Mouse (Mus musculus) testis, postnatal 14 days (tissue): ENCODE data around the gene Ethe1.
"Not testable (repeated sequence)": the region's sequence is repeated elsewhere in the genome, so short reads cannot be mapped to it uniquely, and the experiment has no call there.

Experiments used
- DNase-seq: peaks from one replicate; pipeline ENCODE4 v3.0.0; 2021; ENCODE audit warnings: low spot score

Ethe1 gene

DNA sequence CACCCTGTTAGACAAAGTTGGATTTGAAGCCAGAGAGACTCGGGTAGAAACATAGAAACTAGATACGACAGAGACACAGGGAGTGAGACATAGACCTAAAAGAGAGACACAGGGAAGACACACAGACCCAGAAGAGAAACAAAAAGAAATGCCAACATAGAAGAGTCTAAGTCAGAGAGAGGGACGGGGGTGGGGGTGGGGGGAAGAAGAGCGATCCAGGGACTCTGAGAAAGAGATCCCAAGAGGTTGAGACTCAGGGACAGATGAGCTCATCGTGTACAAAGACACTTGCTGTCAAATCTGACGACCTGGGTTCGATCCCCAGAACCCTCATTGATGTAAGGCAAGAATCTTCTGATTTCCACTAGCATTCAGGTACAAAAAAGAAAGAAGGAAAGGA, 24.4 kb downstream of the Ethe1 start:
- DNase-seq: no peak

DNA sequence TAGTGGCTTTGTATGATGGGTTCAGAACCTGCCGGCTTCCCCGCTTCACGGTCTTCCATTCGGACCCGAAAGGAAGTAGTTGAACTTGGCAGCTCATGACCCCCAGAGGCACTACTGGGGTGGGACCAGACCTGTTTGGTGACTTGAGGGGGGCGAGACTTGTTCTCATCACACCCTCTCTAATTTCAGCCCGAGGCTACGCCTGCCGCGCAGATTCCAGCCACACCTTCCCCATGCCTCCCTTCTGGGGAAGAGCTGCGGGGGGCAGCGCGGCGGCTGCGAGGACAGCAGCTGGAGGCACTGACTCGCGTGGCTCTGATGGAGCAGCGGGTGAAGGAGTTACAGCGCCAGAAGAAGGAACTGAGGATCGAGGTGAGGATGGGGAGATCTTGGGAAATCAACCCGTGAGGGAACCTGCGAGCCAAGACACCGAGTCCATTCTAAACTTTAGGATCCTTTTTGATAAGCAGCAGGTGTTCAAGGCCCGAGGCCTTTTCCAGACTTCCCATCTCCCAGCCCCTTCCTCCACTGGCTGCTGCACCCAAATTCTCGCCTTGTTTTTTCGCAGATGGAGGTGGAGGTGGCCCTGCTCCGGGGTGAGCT, 25.1 kb downstream of the Ethe1 start:
- no peak for DNase-seq

DNA sequence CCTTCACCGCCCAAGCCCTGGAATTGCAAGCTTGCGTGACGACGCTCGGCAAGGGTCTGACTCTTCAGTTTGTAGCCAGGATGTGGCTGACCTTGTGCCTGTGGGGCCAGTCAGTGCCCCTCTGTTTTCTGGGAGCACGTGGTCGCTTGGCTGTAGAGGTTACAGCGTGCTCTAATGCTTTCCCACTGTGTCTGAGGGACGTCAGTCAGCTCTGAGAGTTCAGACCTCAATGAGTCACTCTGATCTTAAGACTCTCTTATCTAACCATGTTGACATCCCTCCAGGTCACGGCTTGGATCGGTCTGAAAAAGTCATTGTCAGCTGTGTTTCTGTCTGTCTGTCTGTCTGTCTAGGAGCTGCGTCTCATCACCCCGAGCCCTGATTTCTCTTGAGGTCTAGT, 27.5 kb downstream of the Ethe1 start:
- no peak for DNase-seq

DNA sequence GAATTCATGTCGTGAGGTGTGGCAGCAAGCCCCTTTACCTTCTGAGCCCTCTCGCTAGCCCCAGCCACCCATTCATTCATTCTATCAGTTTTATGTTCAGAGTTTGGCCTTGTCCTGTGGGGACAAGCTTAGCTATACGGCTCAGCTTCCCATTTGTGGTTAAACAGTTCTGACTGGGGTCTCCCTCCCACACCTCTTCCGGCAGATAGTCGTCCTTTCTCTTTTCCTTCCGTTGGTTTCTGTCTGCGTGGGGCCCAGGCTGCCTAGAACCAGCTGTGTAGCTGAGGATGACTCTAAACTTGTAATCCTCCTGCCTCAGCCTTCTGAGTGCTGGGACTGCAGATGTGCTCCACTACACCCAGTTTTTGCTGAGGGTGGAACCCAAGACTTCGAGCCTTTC, 30.4 kb downstream of the Ethe1 start:
- no peak for DNase-seq

DNA sequence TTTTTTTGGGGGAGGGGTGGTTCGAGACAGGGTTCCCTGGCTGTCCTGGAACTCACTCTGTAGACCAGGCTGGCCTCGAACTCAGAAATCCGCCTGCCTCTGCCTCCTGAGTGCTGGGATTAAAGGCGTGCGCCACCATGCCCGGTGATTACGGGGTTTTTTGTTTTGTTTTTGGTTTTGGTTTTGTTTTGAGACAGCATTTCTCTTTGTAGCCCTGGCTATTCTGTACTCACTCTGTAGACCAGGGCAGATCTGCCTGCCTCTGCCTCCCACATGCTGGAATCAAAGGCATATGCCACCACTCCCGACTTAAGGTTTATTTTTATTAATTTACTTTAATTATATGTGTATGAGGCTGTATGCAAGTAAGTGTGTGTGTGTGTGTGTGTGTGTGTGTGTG, 31.0 kb downstream of the Ethe1 start:
- DNase-seq: not testable (repeated sequence)

DNA sequence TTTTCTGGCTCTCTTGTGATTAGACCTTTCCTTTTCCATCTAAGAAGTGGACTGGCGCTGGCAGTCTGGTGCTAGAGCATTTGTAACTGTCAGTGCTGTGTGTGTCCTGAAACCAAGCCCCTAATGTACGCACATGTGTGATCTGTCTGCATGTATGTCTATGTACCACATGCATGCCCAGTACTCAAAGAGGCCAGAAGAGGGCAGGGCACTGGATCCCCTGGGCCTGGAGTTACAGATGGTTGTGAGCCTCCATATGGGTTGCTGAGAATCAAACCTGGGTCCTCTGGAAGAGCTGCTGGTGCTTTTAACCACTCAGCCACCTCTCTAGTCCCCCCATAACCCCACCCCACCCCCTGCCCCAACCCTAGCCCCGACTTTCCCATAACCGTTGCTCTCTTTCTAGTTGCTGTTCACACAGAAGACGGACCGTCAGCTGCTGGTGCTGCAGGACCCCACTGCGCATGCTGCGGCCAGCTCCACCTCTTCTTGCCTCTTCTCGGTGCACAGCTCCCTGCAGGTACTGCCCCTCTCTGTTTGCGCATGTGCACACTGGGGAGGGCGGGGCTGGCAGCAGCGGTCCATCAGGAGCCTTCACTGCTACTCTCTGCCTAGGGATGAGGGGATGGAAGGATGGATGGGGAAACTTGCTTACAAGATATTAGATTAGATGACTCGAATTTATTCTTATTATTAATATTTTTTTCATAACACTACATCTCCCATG, 32.5 kb downstream of the Ethe1 start:
- DNase-seq: peak; percentile 43

DNA sequence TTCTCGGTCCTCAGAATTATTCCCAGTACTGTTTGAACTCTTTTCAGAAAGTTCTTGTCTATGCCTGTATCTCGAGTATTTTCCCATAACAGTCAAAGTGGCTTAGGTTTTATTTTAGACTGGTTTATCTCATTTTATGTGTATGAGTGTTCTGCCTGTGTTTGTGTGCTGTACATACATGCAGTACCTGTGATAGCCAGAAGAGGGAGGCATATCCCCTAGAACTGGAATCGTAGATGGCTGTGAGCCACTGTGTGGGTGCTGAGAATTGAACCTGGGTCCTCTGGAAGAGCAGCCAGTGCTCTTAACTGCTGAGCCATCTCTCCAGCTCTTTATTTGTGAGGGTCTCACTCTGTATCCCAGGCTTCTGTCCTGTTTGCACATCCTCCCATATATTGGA, 33.9 kb downstream of the Ethe1 start:
- no peak for DNase-seq

DNA sequence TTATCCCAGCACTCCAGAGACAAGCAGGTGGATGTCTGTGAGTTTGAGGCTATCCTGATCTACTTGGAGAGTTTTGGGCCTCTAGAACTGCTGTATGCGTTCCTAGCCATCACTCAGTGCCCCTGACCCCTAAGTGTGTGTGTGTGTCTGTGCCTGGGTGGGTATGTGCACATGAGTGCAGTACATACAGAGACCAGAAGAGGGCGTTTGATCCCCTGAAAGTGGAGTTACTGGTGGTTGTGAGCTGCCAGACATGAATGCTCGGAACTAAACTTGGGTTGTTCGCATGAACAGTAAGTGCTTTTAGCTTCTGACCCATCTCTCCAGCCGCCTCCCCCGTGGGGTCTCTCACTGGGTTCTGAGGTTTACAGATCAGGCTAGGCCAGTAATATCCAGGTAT, 35.6 kb downstream of the Ethe1 start:
- no peak for DNase-seq

DNA sequence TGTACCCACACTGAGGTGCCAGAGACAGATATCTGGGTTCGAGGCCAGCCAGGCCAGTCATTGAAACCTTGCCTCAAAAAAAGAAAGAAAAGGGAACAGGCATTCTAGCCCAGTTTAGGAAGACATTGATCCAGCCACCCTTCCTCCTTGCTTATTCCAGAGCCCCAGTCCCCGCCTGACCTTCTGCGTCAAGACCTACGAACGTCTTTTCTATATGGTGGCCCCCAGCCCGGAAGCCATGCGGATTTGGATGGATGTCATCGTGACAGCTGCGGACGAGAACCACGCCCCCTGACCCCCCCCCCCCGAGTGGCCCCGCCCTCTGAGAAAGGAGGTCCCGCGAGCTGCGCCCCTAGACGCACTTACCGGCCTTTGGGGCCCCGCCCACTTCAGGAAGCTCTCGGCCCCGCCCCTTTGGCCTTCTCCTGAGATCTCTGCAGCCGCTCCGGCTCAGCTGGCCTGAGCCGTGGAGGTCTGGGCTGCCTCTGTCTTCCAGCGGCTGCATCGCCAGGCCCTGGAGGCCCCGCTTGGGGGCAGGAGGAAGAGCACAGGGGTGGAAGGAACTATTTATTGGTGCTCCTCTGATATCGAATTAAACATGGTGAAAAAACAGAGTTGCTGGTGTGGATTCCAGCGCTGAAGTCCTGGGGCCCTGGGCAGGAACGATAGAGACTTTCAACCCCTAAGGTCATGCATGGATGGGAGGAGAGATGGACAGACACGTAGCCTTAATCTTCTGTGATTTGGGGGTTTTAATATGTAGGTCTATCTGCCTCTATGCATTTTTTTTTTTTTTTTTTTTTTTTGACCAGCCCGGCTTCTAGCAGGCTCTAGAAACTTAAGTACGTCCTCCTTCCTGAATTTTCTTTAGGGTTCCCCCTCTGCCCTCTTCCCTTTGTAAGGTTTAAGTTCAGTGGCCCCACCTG, 41.6 kb downstream of the Ethe1 start:
- peak; percentile 90 for DNase-seq

DNA sequence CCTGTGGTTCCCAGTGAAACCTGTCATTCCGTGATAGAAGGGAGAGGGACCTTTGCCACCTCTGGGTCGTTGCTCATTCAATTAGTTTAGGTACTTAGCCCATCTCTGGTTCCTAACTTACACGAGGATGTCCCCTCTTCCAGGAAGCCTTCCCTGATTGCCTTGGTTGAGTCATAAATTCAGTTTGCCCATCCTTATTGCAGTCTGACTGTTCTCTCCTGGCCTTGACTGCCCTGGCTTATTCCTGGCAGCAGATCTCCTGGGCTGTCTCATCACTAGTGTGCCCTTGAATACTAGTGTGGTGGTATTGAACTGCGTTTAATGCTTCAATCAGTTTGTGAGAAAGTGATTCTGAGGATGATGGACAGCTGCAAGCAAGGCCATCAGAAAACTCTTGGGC, 42.3 kb downstream of the Ethe1 start:
- no peak for DNase-seq

DNA sequence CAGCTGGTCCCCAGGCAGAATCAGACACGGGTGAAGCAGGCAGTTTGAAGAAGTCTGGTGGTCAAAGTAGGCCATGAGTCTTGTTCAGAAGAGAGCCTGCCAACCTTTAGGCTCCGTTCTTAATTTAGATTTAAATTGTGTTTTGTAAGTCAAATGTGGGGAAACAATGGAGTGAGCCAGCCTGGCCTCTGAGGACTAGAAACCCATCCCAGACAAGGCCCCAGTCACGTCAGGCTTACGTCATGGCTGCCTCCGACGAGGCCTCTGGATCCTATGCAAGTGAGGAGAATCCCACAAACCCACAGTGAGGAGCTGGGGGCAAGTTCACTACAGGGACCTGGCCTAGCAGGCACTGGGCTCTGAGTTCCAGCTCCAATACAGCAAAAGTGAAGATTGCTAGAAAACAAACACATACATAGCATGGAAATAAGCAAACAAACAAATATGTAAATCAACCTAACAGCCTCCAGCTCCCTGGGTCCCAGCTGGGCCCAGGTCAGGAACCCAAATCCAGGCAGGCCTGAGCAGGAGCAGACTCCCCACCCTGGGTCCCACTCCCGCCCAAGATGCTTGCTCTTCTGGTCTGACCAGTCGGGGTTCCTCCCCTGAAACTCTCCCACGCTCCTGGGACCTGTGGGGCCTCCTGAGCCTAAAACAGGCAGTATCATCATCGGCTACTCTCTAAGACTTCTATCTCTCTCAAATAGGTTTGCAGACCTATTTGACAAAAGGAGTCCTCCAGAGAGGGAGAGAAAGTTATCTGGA, 43.0 kb downstream of the Ethe1 start:
- no peak for DNase-seq

DNA sequence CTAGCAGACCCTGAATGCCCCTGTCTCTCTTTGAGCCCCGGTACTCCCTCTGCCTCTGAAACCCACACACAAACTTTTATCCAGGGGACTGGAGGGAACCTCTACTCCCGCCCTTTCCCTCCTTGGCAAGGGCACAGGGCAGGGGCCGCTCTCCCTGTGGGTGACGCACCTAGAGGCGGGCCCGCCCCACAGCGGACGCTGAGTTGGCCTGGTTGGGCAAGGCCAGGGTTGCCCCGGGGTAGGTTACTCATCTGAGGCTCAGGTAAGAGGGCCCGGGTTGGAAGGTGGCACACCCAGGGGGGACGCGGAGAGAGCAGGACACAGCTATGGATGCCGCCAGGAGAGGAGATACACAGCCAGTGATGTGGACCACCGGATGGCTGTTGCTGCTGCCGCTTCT, 48.9 kb downstream of the Ethe1 start, which contains the start of gene Lypd3:
Gene Lypd3 (plus strand): TSS at position 287 of the 400 bp plus-strand sequence.
- no peak for DNase-seq

DNA sequence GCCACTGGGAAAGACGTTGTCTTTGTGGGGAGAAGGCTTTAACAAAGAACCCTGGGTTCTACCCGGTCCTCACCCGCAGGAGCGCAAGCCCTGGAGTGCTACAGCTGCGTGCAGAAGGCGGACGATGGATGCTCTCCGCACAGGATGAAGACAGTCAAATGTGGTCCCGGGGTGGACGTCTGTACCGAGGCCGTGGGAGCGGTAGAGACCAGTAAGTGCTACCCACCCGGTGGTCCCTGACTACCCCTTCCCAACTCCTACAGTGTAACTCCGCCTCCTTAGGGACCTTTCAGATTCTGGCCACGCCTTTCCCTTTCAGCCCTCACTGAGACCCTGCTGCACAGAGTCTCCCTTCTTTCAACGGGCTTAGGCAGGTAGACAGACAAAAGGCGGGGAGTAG, 49.7 kb downstream of the Ethe1 start:
- DNase-seq: no peak

DNA sequence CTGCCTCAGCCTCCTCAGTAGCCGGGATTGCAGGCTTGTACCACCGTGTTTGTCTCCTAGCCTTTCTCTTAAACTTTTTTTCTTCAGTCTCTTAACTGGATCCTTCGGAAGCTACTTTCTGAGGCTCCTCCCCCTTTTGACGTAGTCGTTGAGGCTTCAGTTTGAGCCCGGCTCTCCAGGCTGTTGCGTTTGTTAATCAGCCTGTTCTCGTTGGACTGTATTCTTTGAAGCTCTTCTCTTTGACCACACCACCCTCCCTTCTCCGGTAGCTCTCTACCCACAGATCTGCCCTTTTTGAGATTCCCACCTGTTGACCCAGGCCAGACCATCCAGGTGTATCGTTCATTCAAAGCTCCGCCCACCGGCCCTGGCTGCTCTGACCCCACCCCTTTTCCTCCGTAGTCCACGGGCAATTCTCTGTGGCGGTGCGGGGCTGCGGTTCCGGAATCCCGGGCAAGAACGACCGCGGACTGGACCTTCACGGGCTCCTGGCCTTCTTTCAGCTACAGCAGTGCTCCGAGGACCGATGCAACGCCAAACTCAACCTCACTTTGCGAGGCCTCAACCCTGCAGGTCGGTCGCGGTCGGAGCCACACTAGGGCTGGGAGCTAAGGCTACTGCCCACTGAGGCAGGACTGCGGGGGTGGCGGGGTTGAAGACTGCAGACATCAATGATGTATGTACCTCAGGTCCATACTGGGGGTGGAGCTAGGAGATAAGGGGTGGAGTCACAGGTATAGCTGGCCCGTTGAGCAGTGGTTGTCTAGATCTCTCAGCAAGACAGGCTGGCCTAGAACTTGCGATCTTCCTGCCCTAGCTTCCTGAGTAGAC, 50.9 kb downstream of the Ethe1 start:
- no peak for DNase-seq

DNA sequence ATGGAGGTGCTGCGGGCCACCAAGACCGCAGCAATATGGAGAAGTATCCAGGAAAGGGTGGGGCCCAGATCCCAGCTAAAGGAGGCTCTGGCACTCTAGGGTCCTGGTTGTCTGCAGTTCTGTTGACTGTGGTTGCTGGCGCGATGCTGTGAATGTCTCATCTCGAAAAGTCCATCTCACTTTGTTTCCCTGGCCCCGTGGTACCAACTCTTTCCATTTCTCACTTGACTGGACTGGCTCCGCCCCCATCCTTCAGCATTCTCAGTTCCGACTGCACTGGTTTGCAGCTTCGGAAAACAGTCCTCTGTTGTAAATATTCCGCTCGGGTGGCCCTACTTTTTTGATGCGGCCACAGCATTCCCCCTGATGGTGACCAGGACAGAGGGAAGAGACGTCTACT, 53.1 kb downstream of the Ethe1 start:
- no peak for DNase-seq

DNA sequence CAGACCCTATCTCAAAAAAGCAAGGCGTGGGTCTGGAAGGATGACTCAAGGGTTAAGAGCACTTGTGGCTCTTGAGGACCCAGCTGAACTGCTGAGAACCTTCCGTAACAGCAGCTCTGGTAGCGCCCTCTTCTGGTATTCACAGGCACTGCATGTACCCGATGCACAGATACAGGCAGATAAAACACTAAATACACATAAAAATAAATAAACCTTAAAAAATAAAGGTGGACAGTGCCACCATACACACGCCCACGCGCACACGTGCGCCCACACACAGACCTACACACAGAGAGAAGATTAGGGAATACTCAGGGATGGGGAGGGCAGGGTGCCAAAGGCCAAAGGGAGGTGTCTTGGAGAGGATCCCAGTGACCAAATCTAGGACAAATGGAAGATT, 55.1 kb downstream of the Ethe1 start:
- DNase-seq: peak; percentile 62

DNA sequence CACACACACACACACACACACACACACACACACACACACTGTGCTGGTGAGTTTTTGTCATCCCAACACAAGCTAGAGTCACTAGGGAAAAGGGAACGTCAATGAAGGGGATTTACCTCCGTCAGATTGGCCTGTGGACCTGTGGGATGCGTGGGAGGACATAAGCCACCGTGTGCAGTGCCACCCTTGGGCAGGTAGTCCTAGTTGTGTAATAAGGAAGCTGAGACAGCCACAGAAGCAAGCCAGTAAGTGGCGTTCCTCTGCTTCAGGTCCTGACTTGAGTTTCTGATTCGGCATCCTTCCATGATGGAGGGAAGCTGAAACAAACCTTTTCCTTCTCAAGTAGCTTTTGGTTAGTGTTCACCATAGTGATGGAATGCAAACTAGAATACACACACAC, 57.1 kb downstream of the Ethe1 start:
- no peak for DNase-seq

DNA sequence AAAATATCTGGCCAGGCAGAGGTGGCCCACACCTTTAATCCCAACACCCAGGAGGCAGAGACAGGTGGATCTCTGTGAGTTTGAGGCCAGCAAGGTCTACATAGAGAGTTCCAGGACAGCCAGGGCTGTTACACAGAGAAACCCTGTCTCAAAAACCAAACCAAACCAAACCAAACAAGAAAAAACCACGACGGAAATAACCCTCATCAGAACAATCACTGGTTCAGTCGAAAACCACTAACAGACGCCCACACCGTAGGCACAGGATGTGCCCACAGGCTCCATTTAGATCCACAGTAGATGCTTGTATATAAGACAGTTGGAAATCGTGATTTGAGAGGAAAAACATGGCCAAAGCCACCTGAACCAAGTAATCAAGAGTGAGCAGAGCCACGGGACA, 57.7 kb downstream of the Ethe1 start:
- no peak for DNase-seq

DNA sequence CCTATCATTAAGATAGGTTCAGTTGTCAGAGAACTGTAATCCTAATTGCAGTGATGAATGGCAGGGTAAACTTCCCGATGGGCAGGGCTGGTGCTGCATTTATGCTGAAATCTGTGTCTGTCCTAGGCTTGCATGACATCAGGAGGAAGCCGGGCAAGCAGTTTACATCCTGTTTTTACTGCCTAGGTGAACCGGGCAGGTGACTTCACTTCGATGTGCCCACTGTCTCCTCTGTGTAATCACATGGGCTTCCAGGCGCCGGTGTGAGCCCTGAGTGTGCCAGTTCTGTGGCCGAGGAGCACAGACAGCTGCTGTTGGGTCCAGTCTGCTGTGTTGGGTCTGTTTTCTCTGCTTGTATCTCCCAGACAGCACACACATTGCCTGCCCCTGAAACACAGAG, 59.1 kb downstream of the Ethe1 start:
- DNase-seq: no peak

DNA sequence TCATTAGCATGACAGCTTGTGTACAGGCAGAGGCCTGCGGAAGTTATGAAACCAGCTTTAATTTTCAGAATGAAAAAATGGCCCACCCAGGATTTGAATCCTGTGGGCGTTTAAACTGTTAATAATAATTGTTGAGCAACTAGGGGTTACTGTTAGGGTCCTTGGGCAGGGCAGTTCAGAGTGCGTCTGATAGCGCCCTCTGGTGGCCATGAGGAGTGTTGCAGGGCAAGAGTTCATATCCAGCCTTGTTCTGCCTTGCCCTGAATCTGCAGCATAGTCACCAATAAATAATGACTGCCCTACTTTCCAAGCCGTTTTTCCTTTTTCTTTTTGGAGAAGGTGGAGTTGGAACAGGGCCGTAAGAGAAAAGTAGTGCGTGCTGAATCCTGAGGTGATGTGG, 66.3 kb downstream of the Ethe1 start:
- peak; percentile 51 for DNase-seq
